ENCODE assay signal across 8 mouse cellular contexts in genomic region chr17:4996814-4997549, GRCm38 (mm10). TPM values are rescaled to one million over a fixed set of nuclear protein-coding genes. Genes with fewer than 3 reads are reported as not detected.
DNase-seq lines count a peak whose midpoint lies in the region; ATAC-seq lines count a peak whose summit lies in the region.

No protein-coding gene starts in this region.

- no peaks in the 10 kb centered on the region for H3K27me3 ChIP-seq in heart, embryonic 13.5 days (replicated peaks)
- H3K27me3 ChIP-seq in midbrain, embryonic 12.5 days: no peaks in the 10 kb centered on the region

- H3K4me1 ChIP-seq in heart, embryonic 13.5 days: peaks cover 52% of the 10 kb centered on the region
- H3K4me1 ChIP-seq in midbrain, embryonic 12.5 days: peaks cover 34% of the 10 kb centered on the region

- H3K4me3 ChIP-seq in heart, embryonic 13.5 days: peak overlapping the region; percentile 92
- peak overlapping the region; percentile 100 for H3K4me3 ChIP-seq in midbrain, embryonic 12.5 days

- no peak for ATAC-seq in heart, embryonic 13.5 days (ENCODE audit: extremely low read depth, insufficient number of reproducible peaks, low FRiP score, low TSS enrichment)
- ATAC-seq in midbrain, embryonic 12.5 days (ENCODE audit: low FRiP score, low read depth): no peak

- WGBS in heart, embryonic 13.5 days: 1% methylated on average over 20 of the region's 20 CpGs
- WGBS in large intestine, adult 2 months: under 1% methylated on average over 20 of the region's 20 CpGs
- under 1% methylated on average over 20 of the region's 20 CpGs for WGBS in midbrain, embryonic 12.5 days

- DNase-seq in cerebellum, adult 18-20 months: peak; percentile 58 to 68
- DNase-seq in cerebellum, postnatal 4 days (ENCODE audit: low spot score in 2 of 2): no peak
- DNase-seq in A20 (ENCODE audit: low read depth, low spot score): peak; percentile 87
- DNase-seq in cerebellum, postnatal 14 days: peak; percentile 41 to 61
- peak; percentile 63 for DNase-seq in large intestine, adult 2 months (ENCODE audit: low read depth, low spot score)
- DNase-seq in urinary bladder, adult 2 months (ENCODE audit: low spot score): no peak

- peak overlapping the region; percentile 99 for H3K27ac ChIP-seq in heart, embryonic 13.5 days (replicated peaks)
- H3K27ac ChIP-seq in midbrain, embryonic 12.5 days (replicated peaks): peak overlapping the region; percentile 100

- peak overlapping the region; percentile 85 for H3K4me2 ChIP-seq in heart, embryonic 13.5 days
- peak overlapping the region; percentile 61 for H3K4me2 ChIP-seq in midbrain, embryonic 12.5 days (replicated peaks)

- peak overlapping the region; percentile 99 for H3K9ac ChIP-seq in heart, embryonic 13.5 days
- H3K9ac ChIP-seq in midbrain, embryonic 12.5 days (replicated peaks): peak overlapping the region; percentile 100

- no peaks in the 10 kb centered on the region for H3K36me3 ChIP-seq in heart, embryonic 13.5 days
- H3K36me3 ChIP-seq in midbrain, embryonic 12.5 days: no peaks in the 10 kb centered on the region

- no peaks in the 10 kb centered on the region for H3K9me3 ChIP-seq in heart, embryonic 13.5 days
- H3K9me3 ChIP-seq in midbrain, embryonic 12.5 days: no peaks in the 10 kb centered on the region

RNA-seq across cellular contexts. Expression of gene Arid1b, which starts 2.9 kb away (rescaled TPM):
- 5.0 and 5.2 TPM in 2 replicates for polyA plus RNA-seq in heart, embryonic 13.5 days (2015; fragmentation: Nextera tagmentation; extraction: Ambion mirVana)
- 9.0 and 16.0 TPM in 2 replicates for polyA plus RNA-seq in large intestine, adult 2 months (2012; rRNA removed)
- polyA plus RNA-seq in midbrain, embryonic 12.5 days (2016; fragmentation: Nextera tagmentation; extraction: Ambion mirVana): 17.4 and 19.0 TPM in 2 replicates
- polyA plus RNA-seq in urinary bladder, adult 2 months (2012; rRNA removed): 10.8 and 19.0 TPM in 2 replicates

Comparison
In these comparisons a context has a peak if more than half of its experiments do, and no peak if none do; other contexts are left out.
1. DNase-seq: peak in cerebellum, adult 18-20 months (2 of 2), A20 (single experiment), cerebellum, postnatal 14 days (2 of 2) and large intestine, adult 2 months (single experiment); none in cerebellum, postnatal 4 days (0 of 2) and urinary bladder, adult 2 months (single experiment).